Mouse (Mus musculus): ENCODE results near the gene Ercc8. TPM values are rescaled to one million over a fixed set of nuclear protein-coding genes. Genes with fewer than 3 reads are reported as not detected.

Gene Ercc8
- total RNA-seq, 1 experiment from 2014 or later = 14.4 TPM

GRCm38 (mm10) chr13:108212397-108213018 lies 54.0 kb downstream of the Ercc8 start:
- ATAC-seq (ENCODE audit: extremely low read depth, insufficient number of reproducible peaks, low FRiP score, poor library complexity, severe bottlenecking) = no peak

DNA sequence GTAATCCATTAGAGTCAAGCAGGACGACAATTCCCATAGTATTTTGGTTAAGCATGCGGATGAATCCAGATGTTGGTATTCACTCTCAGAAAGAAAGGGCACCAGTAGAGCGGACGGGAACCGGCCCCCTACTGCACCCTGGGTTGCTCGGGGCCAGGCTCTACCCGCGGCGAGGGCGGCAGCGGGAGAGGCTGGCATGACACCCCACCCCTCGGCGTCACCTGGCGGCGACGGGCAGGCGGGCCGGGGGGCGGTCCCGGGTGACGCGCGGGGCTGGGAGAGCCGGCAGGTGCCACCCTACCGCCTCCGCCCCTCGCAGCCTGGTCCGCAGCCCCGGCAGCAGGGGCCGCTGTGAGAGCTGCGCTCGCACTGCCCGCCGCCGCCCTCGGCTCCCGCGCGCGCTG lies 55.6 kb downstream of the Ercc8 start, which contains the start of gene Elovl7:
TSS of gene Elovl7 (plus strand) at position 324 of the 404 bp plus-strand sequence.
- ATAC-seq (ENCODE audit: extremely low read depth, insufficient number of reproducible peaks, low FRiP score, poor library complexity, severe bottlenecking) = peak; percentile 71

DNA sequence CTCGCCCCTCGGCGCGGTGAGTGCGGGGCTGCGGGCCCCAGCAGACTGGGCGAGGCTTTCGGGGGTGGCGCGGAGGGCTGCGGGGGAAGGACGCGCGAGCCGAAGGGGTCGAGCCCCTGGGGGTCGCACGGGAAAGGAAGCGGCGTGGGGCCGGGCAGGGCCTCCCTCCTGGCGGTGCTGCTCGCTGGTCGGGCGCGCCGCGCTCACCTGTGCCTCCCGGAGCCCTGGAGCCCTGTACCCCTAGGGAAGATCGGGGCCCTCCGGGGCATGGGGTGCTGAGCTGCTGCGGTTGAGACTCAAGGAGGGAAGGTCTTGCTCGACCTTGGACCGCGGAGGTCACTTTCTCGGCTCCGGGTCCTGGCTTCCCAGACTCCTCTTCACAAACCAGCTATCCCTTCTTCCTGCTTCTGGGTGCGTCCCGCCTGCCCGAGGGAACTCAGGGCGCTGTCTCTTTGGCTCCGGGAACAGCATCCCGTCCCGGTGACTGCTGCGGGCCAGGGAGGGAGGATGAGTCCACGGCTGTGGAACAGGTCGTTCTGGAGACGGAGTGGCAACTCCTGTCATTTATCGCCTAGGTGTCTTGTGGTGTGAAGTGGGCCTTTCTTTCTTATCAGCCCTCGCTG lies 56.1 kb downstream of the Ercc8 start:
- ATAC-seq (ENCODE audit: extremely low read depth, insufficient number of reproducible peaks, low FRiP score, poor library complexity, severe bottlenecking) = peak; percentile 23; the same call in 1 of the 2 replicates

GRCm38 (mm10) chr13:108215231-108215780 lies 56.8 kb downstream of the Ercc8 start:
- ATAC-seq (ENCODE audit: extremely low read depth, insufficient number of reproducible peaks, low FRiP score, poor library complexity, severe bottlenecking) = no peak

DNA sequence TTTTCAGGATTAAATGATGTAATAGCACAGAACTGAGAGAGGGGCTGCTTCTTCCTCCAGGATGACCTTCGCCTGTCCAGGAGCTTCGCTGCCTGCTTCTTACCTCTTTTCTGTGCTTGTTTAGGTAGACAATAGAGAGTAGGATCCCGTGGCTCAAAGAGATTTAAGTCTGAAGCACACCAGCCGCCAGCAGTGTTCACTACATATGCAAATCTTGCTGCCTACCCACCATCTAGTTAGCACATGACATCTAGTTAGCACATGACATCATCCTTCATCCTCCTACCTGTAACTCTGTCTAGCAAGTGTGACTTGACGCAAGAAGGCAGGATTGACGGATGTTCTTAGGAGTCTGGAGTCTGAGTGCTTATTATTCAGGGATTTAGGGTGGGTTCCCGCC lies 61.2 kb downstream of the Ercc8 start:
- ATAC-seq (ENCODE audit: extremely low read depth, insufficient number of reproducible peaks, low FRiP score, poor library complexity, severe bottlenecking) = no peak

GRCm38 (mm10) chr13:108229191-108229590 lies 70.7 kb downstream of the Ercc8 start:
- peak; percentile 44; the same call in 1 of the 2 replicates for ATAC-seq (ENCODE audit: extremely low read depth, insufficient number of reproducible peaks, low FRiP score, poor library complexity, severe bottlenecking)

- ATAC-seq (ENCODE audit: extremely low read depth, insufficient number of reproducible peaks, low FRiP score, poor library complexity, severe bottlenecking) = no peak
Measured at GRCm38 (mm10) chr13:108229634-108230330, 71.3 kb downstream of the Ercc8 start.

GRCm38 (mm10) chr13:108240012-108240411 lies 81.5 kb downstream of the Ercc8 start:
- ATAC-seq (ENCODE audit: extremely low read depth, insufficient number of reproducible peaks, low FRiP score, poor library complexity, severe bottlenecking) = no peak

GRCm38 (mm10) chr13:108241715-108242114 lies 83.2 kb downstream of the Ercc8 start:
- no peak for ATAC-seq (ENCODE audit: extremely low read depth, insufficient number of reproducible peaks, low FRiP score, poor library complexity, severe bottlenecking)

Other genes with a start within 250 kb of the Ercc8 start
- 97.9 and 109 TPM in 2 replicates for gene Smim15, start 114.3 kb upstream of the Ercc8 start, total RNA-seq (2017)
- 6.0 and 10.6 TPM in 2 replicates for gene Ndufaf2, start 108 bp upstream of the Ercc8 start, total RNA-seq (2017)
- 1.7 and 3.3 TPM in 2 replicates for gene Elovl7, start 55.7 kb downstream of the Ercc8 start, total RNA-seq (2017)
- 7.1 and 8.3 TPM in 2 replicates for gene Depdc1b, start 157.6 kb downstream of the Ercc8 start, total RNA-seq (2017)